Mouse (Mus musculus) bone marrow macrophage, adult 2 months (primary cell): ENCODE measurements around the gene A730046J19Rik.

Source experiments
- CTCF ChIP-seq: IDR thresholded peaks from 2 replicates; pipeline ENCODE4 v1.5.1; 2012; ENCODE audit warnings: low read depth, mild to moderate bottlenecking, low read length, moderate library complexity
- POLR2A ChIP-seq: IDR thresholded peaks from 2 replicates; pipeline ENCODE4 v1.6.1; 2012; ENCODE audit warnings: mild to moderate bottlenecking, low read depth, low read length, borderline replicate concordance

DNA sequence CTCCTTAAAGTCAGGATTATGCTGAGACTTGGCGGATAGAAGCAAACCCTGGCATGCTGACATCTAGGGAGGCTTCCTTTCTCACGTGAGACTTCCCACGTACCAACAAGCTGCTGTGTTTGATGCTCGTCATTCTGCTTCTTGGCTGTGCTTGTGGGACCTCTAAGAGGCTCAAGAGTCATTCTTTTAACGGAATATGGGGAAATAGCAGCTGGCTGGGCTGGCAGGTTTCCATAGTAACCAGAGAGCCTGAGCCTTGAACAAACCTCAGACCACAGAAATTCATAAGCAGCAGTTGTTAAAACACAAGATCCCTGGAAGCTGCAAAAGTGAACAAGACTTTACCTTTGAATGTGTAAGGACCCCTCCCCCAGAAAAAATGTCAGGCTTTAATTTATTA, 9.4 kb downstream of the A730046J19Rik start:
- TF ChIP-seq POLR2A, result no peak
- no peak for TF ChIP-seq CTCF
